Mouse (Mus musculus) stomach, postnatal 0 days (tissue): ENCODE results near the gene Kank1. TPM values are rescaled to one million over a fixed set of nuclear protein-coding genes. Genes with fewer than 3 reads are reported as not detected.
"Not testable (repeated sequence)": the region's sequence is repeated elsewhere in the genome, so short reads cannot be mapped to it uniquely, and the experiment has no call there.

Experiments used
- ATAC-seq: fragments of 200-750 bp; cut with Nextera tagmentation; 2 replicates; pipeline ENCODE4 v1.8.0; 2017; ENCODE audit not compliant: low FRiP score, low TSS enrichment
- DNase-seq: peaks from one replicate; pipeline ENCODE4 v3.0.0-alpha.2; 2016; ENCODE audit warnings: low spot score
- H3K27ac ChIP-seq: fragments of 300-500 bp; sonication (generic); replicated peaks from 2 replicates; pipeline ENCODE4 v1.5.1; 2014; ENCODE audit warnings: mild to moderate bottlenecking, control low read depth
- H3K27me3 ChIP-seq: fragments of 300-500 bp; sonication (generic); 2 replicates; pipeline ENCODE4 v1.6.1; 2014; ENCODE audit warnings: low read length; ENCODE audit not compliant: control insufficient read depth, insufficient read depth
- H3K36me3 ChIP-seq: fragments of 300-500 bp; sonication (generic); 2 replicates; pipeline ENCODE4 v1.6.1; 2014; ENCODE audit warnings: low read length, mixed read lengths; ENCODE audit not compliant: control insufficient read depth, insufficient read depth
- H3K4me1 ChIP-seq: fragments of 300-500 bp; sonication (generic); replicated peaks from 2 replicates; pipeline ENCODE4 v1.6.1; 2014; ENCODE audit warnings: antibody characterized with exemption; ENCODE audit not compliant: control insufficient read depth, insufficient read depth
- H3K4me2 ChIP-seq: fragments of 300-500 bp; sonication (generic); replicated peaks from 2 replicates; pipeline ENCODE4 v1.6.1; 2014; ENCODE audit warnings: low read depth, mild to moderate bottlenecking, control low read depth, moderate library complexity
- H3K4me3 ChIP-seq: fragments of 300-500 bp; sonication (generic); 2 replicates; pipeline ENCODE4 v1.5.1; 2014; ENCODE audit warnings: low read depth, low read length, control low read depth
- H3K9ac ChIP-seq: fragments of 300-500 bp; sonication (generic); 2 replicates; pipeline ENCODE4 v1.6.1; 2014; ENCODE audit warnings: mild to moderate bottlenecking, low read length, control low read depth, mixed read lengths
- H3K9me3 ChIP-seq: fragments of 300-500 bp; sonication (generic); 2 replicates; pipeline ENCODE4 v1.6.1; 2016; ENCODE audit warnings: low read length; ENCODE audit not compliant: control insufficient read depth
- CTCF ChIP-seq: IDR thresholded peaks from 2 replicates; pipeline ENCODE4 v1.5.1; 2016; ENCODE audit warnings: antibody characterized with exemption, low read depth, mild to moderate bottlenecking, moderate library complexity
- EP300 ChIP-seq: optimal IDR thresholded peaks from 2 replicates; pipeline ENCODE3; 2016; ENCODE audit warnings: antibody characterized with exemption
- WGBS: fragments of 180-500 bp; shearing (Covaris S2); extraction: QIAGEN DNeasy Blood & Tissue Kit; methylation state at CpG from one replicate; pipeline ENCODE4 v1.1.7; 2014; 5-methylcytosine and 5-hydroxymethylcytosine counted together
- polyA plus RNA-seq: library from polyadenylated mRNA; unstranded; fragments of >200 nt; fragmentation: Nextera tagmentation; extraction: Ambion mirVana; gene quantifications from 2 replicates; pipeline ENCODE4 v1.2.1, GENCODE M21; 2015

The Kank1 gene
- polyA plus RNA-seq, 1 experiment from 2014 or later: 24.5 TPM

DNA sequence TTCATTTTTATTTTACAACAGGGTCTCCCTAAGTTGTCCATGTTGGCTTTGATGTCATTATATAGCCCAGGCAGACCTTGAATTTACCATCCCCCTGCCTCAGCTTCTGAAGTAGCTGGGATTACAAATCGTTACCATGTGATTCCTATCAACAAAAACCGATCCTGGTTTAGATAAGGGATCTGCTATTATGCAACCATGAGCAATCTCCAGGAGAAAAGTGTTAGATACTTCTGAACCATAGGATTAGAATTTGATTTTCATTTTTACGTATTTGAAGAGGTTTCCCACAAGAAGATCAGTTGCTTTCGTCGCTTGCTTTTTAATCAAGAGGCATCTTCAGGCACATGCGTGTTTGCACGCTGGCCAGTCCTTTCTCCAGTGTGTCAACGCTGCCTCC, 224.0 kb downstream of the Kank1 start:
- H3K27ac ChIP-seq: no peak overlapping the region
- no peaks in the 10 kb centered on the region for H3K4me1 ChIP-seq
- DNase-seq (no peak), ATAC-seq (no peak)
- no peak overlapping the region for H3K4me2 ChIP-seq
- H3K9ac ChIP-seq: no peak overlapping the region
- WGBS: 85% methylated on average over 8 of the region's 8 CpGs
- H3K36me3 ChIP-seq: no peaks in the 10 kb centered on the region
- H3K9me3 ChIP-seq: no peaks in the 10 kb centered on the region
- TF ChIP-seq EP300 (no peak), CTCF (no peak)
- H3K4me3 ChIP-seq: no peak overlapping the region
- no peaks in the 10 kb centered on the region for H3K27me3 ChIP-seq

DNA sequence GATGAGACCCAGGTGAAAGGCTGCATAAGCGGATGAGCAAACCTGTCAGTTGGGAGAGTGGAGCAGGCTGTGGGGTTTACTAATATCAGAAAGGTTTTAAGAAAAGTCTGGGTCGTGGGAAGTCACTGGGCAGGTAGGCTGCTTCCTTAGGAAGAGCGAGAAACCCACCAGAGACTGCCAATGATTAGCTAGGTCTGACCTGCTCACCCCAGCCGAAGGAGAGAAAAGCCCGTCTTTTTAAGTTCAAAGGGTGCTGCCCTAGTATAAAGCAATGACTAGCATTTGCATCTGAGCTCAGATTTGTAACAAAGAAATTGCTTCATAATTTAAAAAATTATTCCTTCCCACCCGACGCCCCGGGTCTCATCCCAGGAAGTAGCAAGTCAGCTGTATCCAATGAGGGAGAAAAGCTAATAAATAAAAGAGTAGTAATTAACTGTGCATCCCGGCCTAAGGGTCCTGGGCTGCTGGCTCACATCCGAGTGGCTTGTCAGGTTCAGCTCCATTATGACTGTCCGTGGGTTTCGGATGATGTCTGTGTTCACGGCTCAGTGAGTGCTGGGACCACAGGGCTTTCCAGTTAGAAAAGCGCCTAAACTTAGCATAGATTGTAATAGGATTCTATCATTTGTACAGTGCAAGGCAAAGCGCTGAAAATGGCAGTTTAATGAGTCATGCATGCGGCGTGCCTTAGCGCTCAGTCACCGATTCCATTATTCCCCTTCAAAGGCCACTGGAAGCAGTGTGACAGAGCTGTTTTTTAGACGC, 225.0 kb downstream of the Kank1 start:
- Histone ChIP-seq H3K27ac (no peak overlapping the region), H3K4me2 (no peak overlapping the region), H3K4me3 (no peak overlapping the region), H3K4me1 (no peaks in the 10 kb centered on the region), H3K9ac (no peak overlapping the region), H3K9me3 (no peaks in the 10 kb centered on the region), H3K36me3 (no peaks in the 10 kb centered on the region), H3K27me3 (no peaks in the 10 kb centered on the region)
- no peak for DNase-seq
- WGBS: 67% methylated on average over 20 of the region's 20 CpGs
- TF ChIP-seq EP300: no peak
- no peak for TF ChIP-seq CTCF
- ATAC-seq: no peak

DNA sequence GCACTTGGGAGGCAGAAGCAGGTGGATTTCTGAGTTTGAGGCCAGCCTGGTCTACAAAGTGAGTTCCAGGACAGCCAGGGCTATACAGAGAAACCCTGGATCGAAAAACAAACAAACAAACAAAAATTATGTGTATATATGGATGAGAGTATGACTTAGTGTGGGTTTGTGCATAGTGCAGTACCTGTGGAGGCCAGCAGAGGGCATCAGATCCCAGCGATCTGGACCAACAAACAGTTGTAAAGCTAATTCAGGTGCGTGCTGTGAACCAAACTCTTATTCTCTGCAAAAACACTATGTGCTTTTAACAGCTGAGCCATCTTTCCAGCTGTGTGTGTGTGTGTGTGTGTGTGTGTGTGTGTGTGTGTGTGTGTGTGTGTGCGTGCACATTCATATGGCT, 239.0 kb downstream of the Kank1 start:
- H3K27ac ChIP-seq, H3K4me1 ChIP-seq, DNase-seq, H3K4me3 ChIP-seq, H3K4me2 ChIP-seq, H3K36me3 ChIP-seq, H3K9ac ChIP-seq, H3K27me3 ChIP-seq, ATAC-seq, H3K9me3 ChIP-seq: not testable (repeated sequence)
- peak; percentile 57 for TF ChIP-seq CTCF
- WGBS: 58% methylated on average over 4 of the region's 4 CpGs

DNA sequence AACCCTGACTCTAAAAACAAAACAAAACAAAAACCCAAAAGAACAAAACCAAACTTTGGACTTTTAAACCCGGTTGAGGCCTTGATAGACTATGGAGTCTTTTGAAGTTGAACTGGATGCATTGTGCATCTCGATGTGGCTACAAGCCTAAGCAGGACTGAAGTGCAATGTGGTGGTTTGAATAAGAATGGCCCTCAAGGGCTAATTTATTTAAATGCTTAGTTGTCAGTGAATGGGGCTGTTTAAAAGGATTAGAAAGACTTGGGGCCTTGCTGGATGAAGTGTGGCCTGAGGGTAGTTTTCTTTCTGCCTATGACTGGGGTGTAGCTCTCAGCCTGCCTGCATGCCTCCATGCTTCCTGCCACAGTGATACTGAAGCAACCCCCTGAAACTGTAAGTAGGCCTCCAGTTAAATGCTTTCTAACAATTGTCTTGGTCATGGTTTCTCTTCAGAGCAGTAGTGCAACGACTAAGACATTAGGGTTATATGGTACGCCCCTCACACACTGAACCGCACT, 242.4 kb downstream of the Kank1 start:
- Histone ChIP-seq H3K4me3 (no peak overlapping the region), H3K9ac (no peak overlapping the region), H3K4me2 (no peak overlapping the region), H3K4me1 (no peaks in the 10 kb centered on the region), H3K27me3 (no peaks in the 10 kb centered on the region), H3K9me3 (no peaks in the 10 kb centered on the region), H3K27ac (no peak overlapping the region), H3K36me3 (no peaks in the 10 kb centered on the region)
- TF ChIP-seq CTCF: no peak
- no peak for TF ChIP-seq EP300
- 80% methylated on average over 5 of the region's 5 CpGs for WGBS
- no peak for ATAC-seq
- no peak for DNase-seq

GRCm38 (mm10) chr19:25480820-25481219, 244.0 kb downstream of the Kank1 start:
- DNase-seq: no peak
- TF ChIP-seq CTCF: no peak
- no peak for TF ChIP-seq EP300
- Histone ChIP-seq H3K27me3 (no peaks in the 10 kb centered on the region), H3K4me1 (no peaks in the 10 kb centered on the region), H3K4me2 (no peak overlapping the region), H3K36me3 (no peaks in the 10 kb centered on the region), H3K4me3 (no peak overlapping the region), H3K9me3 (no peaks in the 10 kb centered on the region), H3K9ac (no peak overlapping the region), H3K27ac (no peak overlapping the region)
- no peak for ATAC-seq
- WGBS: 85% methylated on average over 6 of the region's 6 CpGs

Other genes starting within 250 kb of the Kank1 start
- 3.3 and 3.4 TPM in 2 replicates for gene Dock8, start 237.4 kb upstream of the Kank1 start, polyA plus RNA-seq